Mouse (Mus musculus) liver, adult (tissue): ENCODE measurements around the gene Kank1.

Source experiments
- GATA4 ChIP-seq: IDR thresholded peaks from 2 replicates; pipeline ENCODE4 v1.6.1; 2014; ENCODE audit warnings: mild to moderate bottlenecking, low read length; ENCODE audit not compliant: insufficient replicate concordance

Gene Kank1

DNA sequence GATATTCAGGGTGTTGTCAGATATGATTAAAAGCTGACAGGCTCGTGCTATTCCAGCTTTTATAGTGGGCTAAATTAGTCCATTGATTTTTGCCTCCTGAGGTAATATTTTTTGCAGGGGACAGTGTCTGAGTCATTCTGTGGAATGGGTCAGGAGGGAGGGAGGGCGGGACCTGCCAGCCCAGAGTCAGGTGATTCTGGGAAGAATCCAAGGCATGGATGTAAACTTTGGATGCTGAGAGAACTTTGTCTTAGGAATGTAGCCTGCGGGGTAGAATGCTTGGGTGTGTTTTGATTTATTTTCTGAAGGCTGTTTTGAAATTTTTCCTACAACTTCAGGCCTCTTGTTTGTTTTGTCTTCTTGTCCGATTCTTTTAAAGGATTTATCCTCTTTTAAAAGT lies 6.8 kb downstream of the Kank1 start:
- no peak for TF ChIP-seq GATA4

DNA sequence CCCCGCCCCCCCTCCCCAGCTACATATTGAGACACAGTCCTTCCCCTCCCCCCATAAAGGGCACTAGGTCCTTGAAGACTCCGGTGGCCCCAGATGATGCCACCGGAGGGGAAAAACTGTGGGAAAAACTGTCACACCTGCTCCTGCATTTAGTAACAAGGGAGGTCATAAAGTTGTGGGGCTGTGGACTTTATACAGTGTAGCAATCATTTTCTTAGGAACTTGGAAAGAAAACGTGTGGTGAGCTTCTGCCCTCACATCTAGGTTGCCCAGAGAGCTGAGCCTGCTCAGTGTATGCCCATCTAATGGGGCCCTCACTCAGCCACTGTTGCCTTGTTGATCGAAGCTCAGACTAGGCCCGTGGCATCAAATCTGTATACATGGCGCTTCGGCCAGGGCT lies 9.3 kb downstream of the Kank1 start:
- TF ChIP-seq GATA4: no peak

DNA sequence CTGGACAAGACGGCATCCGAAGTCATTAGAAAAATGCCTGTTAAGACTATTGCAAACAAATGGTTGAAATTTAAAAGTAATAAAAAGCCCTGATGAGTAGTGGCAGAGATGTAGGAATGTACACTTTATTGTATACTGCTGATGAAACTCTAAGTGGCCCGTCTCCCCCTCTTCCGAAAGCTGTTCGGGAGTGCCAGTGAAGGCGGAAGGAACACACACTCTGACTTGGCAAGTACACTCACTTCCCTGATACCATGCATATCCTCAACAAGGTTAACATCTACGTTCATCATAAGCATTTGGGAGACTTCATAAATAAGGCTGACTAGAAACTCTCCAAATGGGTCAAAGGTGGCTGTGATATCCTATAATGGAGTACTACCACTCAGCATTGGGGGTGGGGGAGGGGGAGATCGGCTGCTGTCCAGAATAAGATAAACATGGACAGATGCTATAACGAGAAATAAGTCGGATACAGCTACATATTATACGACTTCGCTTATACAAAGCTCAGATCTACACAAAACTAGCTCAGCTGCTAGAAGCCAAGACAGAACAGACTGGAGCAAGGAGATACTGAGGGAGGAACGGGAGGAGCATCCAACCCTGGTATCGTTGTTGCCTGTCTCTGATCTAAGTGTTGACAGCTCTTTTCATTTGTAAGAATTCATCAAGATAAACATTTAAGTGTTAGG lies 11.2 kb downstream of the Kank1 start:
- TF ChIP-seq GATA4: no peak

DNA sequence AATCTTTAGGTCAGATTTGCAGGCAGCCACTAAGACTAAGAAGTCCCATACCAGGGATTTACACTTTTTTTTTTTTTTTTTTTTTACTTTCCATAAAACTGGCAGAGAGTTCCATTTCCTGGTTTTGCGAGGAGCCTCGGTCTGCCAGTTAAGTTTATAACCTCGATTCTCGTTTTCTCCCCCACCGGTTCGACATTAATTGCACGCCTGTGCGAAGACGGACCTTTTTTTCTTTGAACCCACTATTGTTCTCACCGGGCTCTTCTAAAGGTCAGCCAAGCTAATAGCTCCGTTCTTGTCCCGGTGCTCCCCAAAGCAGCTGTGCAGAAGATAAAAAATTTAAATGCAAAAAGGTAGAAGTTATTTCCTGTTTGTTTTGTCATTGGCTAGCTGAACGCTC lies 12.5 kb downstream of the Kank1 start:
- no peak for TF ChIP-seq GATA4

DNA sequence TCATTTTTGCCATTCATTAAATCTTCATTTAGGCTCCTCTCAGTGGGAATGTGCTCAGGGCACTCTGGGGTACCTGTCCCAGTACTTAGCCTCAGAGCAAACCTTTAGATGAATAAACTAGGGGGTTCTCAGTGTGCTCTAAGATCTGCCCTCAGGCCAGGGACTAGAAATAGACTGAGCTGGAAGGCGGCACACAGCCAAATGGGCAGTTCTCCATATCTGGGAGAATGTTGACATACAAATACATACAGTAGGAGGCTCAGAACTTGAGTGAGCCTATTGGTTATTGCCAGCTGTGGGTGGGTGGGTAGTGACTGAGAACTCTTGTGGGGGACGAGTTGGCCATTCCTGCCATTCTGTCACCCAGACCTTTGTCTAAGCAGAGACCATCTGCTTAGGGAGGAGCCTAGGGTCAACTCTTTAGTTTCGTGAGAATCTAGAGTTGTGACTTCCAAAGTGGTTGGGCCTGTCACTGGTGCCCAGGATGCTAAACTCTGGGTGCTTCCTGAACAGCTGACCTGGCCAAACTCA lies 14.9 kb downstream of the Kank1 start:
- no peak for TF ChIP-seq GATA4

DNA sequence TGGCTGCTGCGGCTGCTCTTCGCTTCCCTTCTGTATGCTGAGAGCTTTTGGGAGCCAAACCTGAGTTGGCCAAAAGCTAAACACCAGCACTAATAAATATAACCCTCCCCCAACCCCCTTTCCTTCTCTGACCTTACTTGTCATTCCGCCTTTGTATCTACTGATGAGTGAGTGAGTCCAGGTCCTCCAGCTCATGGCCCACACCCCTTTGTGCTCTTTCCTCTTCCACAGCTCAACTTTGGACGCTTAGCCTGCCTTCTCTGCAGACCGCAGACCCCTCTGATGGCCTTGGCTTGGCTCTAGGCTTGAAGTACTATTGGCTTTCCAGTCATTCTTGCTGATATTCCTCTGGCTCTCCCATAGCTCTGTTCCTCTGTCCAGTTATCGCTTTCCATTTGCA lies 16.4 kb downstream of the Kank1 start:
- TF ChIP-seq GATA4: no peak

DNA sequence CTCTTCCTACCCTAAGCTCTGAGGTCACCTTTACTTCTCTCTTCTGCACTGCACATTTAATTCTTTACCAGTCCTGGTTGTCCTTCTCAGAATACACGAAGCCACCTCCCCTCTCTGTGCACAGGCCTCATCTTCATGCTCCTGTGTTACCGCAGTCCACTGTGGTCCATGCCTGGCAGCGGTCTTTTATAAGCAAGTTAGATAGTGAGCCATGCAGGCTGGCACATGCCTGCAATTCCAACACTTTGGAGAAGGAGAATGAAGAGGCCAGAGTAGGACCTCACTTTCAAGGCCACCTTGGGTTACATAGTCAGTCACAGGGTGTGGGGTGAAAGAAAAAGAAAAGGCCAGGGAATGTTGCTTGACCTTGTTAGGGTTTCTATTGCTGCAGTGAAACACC lies 16.9 kb downstream of the Kank1 start:
- TF ChIP-seq GATA4: no peak

DNA sequence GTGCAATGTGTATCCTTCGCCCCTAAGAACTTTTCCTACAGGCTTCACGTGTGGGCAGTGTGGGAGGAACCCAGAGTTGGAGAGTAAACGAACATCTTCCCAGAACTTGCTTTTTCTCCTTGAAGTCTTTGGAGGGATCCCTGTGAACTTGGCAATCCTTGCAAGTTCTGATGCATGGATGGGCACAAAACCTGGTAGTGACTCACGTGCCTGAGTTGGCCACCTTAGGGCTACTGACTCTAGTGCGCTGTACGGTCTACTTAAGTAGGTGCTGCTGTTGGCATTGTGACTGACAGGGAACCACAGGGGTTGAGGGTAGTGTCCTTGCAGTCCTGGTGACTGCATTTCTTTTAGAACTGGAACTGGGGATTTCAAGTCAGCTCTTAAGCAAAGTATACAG lies 21.5 kb downstream of the Kank1 start:
- no peak for TF ChIP-seq GATA4

DNA sequence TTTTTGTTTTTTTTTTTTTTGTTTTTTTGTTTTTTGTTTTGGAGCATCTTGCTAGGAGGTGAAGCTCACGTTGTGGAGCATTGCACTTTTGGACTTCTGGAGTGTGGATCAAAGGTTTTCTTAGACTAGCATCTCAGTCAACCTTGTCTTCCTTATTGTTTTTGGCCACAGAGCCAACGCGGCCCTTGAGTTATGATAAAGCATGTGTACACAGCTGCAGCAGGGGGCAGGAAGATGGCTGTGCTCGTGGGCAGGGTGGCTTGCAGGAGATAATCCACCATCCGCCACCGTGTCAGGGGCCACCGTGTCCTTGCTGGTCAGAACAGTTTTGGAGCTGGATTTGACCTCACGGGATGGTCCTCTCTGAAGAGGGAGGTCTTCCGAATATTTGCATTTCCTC lies 29.4 kb downstream of the Kank1 start:
- no peak for TF ChIP-seq GATA4

DNA sequence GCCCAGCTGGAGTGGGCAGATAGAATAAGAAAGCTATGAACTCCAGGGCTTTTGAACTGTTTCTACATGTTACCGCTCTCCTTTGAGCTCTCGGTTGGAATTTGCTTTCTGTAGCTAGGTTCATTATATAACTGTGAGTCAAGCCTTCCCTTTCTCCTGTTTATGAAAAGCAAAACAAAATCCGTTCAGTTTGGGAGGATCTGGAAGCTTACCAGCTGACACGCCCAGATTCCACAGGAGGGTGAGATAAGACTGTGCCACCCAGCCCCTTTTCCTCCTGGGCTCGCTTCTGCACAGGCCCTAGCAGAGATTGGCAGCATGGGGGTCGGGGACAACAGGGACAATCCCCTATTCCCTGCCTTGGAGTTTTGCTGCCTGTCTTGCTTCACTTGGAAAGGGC lies 30.5 kb downstream of the Kank1 start:
- TF ChIP-seq GATA4: no peak

DNA sequence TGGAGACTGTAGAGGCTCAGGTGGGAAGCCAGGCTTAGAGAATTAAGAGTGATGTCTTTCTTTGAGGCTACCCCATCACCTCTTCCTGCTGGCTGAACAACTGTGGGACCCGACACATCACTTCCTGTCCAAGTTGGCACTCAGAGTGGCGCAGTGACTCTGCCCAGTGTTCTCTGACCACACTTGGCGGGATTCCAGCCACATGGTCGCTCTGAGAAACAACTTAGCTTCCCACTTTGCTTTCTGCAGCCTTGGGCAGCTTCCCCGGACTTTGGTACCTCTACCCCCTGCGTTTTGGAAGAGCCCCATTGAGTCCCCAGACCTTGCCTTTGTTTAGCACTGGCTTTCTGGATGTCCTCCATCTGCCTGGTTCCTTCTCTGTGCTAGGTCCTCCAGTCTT lies 31.8 kb downstream of the Kank1 start:
- TF ChIP-seq GATA4: no peak

DNA sequence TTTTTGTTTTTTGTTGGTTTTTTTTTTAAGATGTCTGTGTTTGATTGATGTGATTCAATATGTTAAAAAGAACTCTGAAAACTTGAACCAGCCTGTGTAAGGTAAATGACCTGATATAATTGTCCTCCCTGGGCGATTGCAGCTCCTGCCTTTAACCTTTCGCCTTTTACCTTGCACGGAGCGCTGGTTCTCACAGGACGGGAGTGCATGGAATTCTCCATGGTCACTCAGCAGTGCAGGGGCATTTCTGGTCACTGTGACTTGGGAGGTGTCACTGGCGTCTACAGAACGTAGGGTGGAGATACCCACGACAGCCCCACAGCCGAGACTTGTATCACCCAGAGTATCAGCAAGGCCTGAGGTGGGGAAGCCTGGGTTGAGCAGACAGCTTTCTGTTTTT lies 34.8 kb downstream of the Kank1 start:
- no peak for TF ChIP-seq GATA4

DNA sequence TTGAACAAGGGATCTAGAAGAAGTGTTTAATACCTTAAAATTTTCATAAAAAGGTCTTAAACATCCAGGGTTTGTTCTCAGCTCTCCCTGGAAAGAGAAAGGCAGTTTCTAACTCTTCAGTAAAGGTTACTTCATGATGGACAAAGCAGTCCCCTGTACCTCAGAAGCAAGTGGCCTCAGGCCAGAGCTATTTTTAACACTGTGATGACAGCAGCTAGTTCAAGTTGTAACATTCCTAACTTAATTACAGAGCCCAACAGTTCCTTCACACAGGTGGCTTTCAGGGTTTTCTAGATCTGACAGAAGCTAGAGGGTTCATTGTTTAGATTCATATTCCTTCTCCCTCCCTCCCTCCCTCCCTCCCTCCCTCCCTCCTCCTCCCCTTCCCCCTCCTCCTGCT lies 36.4 kb downstream of the Kank1 start:
- no peak for TF ChIP-seq GATA4

DNA sequence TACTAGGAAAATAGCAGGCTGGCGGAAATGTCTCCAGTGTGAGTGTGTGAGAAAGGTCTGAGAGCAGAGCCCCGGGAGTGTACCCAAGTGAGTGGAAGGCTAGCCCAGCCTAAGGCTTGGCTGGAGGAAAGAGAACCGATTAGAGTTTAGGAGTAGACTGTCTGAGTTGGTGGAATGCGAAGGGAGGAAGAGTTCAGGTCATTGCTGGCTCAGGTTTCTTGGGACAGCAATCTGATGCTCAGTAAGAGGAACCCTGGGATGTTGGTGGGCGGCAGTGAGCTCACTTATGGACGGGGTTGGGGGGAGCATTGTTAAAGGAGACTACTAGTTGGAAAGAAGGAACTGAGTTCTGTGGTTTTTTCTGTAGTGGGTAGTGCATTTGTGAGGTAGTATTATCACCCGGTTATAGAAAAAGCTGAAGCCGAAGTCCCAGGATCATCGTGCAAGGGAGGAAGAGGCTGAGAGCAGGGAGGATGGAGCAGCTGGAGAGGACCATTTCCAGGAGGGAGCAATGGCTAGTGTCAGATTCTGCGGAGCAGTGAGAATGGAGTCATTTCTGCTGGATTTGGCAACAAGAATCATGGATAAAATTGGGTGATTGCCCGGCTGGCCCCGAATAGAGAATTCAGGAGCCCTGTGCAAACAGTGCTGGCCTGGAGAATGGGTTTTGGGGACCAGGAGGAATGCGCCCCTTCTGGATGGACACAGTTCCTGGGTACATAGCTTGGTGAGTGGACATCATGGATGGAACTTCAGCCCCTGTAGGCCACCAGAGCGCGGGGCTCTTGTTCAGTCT lies 40.0 kb downstream of the Kank1 start:
- TF ChIP-seq GATA4: no peak

DNA sequence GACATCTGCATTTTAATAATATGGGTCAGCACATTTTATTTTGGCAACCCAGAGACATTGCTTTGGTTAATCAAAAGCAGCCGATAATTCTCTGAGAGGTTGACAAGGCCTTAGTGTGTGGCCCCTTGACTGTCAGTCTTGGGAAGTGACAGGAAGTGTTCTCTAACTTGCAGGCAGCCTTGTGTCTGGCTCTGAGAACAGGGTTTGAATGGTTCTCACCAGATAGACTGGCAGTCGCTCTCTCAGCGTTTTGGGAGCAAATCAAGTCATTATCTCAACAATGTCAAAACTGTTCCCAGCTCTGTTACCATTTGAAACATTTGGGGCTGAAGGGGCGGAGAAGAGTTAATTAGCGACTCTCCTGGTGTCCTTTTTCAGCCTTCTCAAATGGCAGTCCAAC lies 41.0 kb downstream of the Kank1 start:
- no peak for TF ChIP-seq GATA4

DNA sequence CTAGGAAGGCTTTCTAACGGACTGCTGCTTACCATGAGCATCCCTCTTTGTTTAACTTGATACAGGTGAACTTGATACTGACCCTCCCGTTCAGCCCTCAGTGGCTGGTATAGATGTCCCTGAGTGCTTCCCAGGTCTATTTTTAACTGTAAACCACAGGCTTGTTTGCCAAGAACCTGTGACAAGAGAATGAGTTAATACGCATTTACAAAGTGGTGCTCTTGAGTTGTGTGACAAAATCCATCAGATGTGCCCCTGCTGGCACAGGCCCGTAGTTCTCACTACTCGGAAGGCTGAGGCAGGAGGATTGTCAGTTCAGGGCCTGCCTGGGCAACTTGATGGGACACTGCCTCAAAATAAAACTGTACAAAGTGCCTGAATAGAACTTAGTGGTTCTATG lies 42.8 kb downstream of the Kank1 start:
- no peak for TF ChIP-seq GATA4
